Mouse (Mus musculus) forebrain, embryonic 10.5 days (tissue): ENCODE results near the gene Vmn1r78. TPM values are rescaled to one million over a fixed set of nuclear protein-coding genes. Genes with fewer than 3 reads are reported as not detected.
"Not testable (repeated sequence)": the region's sequence is repeated elsewhere in the genome, so short reads cannot be mapped to it uniquely, and the experiment has no call there.

Source experiments
- DNase-seq: peaks from one replicate; pipeline ENCODE4 v3.0.0-alpha.2; 2017; ENCODE audit warnings: low spot score; ENCODE audit errors: extremely low spot score
- H3K27ac ChIP-seq: fragments of 300-500 bp; sonication (generic); 2 replicates; pipeline ENCODE4 v1.5.1; 2016; ENCODE audit warnings: mild to moderate bottlenecking
- H3K27me3 ChIP-seq: fragments of 300-500 bp; sonication (generic); 2 replicates; pipeline ENCODE4 v1.6.1; 2016; ENCODE audit warnings: mild to moderate bottlenecking; ENCODE audit not compliant: poor library complexity, severe bottlenecking
- H3K36me3 ChIP-seq: fragments of 300-500 bp; sonication (generic); replicated peaks from 2 replicates; pipeline ENCODE4 v1.6.1; 2016; ENCODE audit warnings: mild to moderate bottlenecking, moderate library complexity
- H3K4me1 ChIP-seq: fragments of 300-500 bp; sonication (generic); 2 replicates; pipeline ENCODE4 v1.6.1; 2016
- H3K4me3 ChIP-seq: fragments of 300-500 bp; sonication (generic); 2 replicates; pipeline ENCODE4 v1.5.1; 2016; ENCODE audit warnings: mild to moderate bottlenecking, moderate library complexity
- H3K9me3 ChIP-seq: fragments of 300-500 bp; sonication (generic); 2 replicates; pipeline ENCODE4 v1.6.1; 2016; ENCODE audit warnings: mild to moderate bottlenecking, moderate library complexity
- WGBS: fragments of 180-500 bp; shearing (Covaris S2); methylation state at CpG from one replicate; pipeline ENCODE4 v1.1.7; 2016; 5-methylcytosine and 5-hydroxymethylcytosine counted together
- polyA plus RNA-seq: library from polyadenylated mRNA; unstranded; fragments of >200 nt; fragmentation: Nextera tagmentation; extraction: Ambion mirVana; gene quantifications from 2 replicates; pipeline ENCODE4 v1.2.1, GENCODE M21; 2016

The Vmn1r78 gene
- not detected in 2 replicates for polyA plus RNA-seq

GRCm38 (mm10) chr7:12149957-12150356, at the start of gene Vmn1r78:
Gene Vmn1r78 (plus strand): TSS chr7:12150257.
- H3K4me3 ChIP-seq, result no peak within 1 kb of the TSS
- no peaks in the 10 kb centered on the region for H3K36me3 ChIP-seq
- peaks cover 8% of the 10 kb centered on the region; the same call in 1 of the 2 replicates for H3K9me3 ChIP-seq
- no peaks in the 10 kb centered on the region for H3K27me3 ChIP-seq
- WGBS, result 61% methylated on average over 2 of the region's 2 CpGs
- no peak for DNase-seq
- no peaks in the 10 kb centered on the region for H3K4me1 ChIP-seq
- no peak within 1 kb of the TSS for H3K27ac ChIP-seq

GRCm38 (mm10) chr7:12156463-12156862, 6.4 kb downstream of the Vmn1r78 start:
- not testable (repeated sequence) for H3K27me3 ChIP-seq, H3K4me3 ChIP-seq, DNase-seq, H3K4me1 ChIP-seq, H3K36me3 ChIP-seq, H3K9me3 ChIP-seq, H3K27ac ChIP-seq
- WGBS, result 38% methylated on average over 1 of the region's 1 CpGs

GRCm38 (mm10) chr7:12170979-12171378, 20.9 kb downstream of the Vmn1r78 start, which contains the start of gene Vmn1r79:
Gene Vmn1r79 (plus strand): TSS chr7:12171279.
- H3K9me3 ChIP-seq, DNase-seq, H3K27ac ChIP-seq, H3K4me3 ChIP-seq, H3K27me3 ChIP-seq, H3K4me1 ChIP-seq, H3K36me3 ChIP-seq: not testable (repeated sequence)

- not testable (repeated sequence) for H3K27ac ChIP-seq, H3K4me3 ChIP-seq, H3K36me3 ChIP-seq, H3K27me3 ChIP-seq, H3K9me3 ChIP-seq, H3K4me1 ChIP-seq, DNase-seq
- 61% methylated on average over 2 of the region's 2 CpGs for WGBS
Measured at GRCm38 (mm10) chr7:12172926-12173325, 22.9 kb downstream of the Vmn1r78 start.

- no peaks in the 10 kb centered on the region for H3K4me1 ChIP-seq
- H3K27ac ChIP-seq, result no peak within 1 kb of the TSS
- no peaks in the 10 kb centered on the region for H3K36me3 ChIP-seq
- no peaks in the 10 kb centered on the region for H3K27me3 ChIP-seq
- peaks cover 7% of the 10 kb centered on the region for H3K9me3 ChIP-seq
- WGBS, result 97% methylated on average over 1 of the region's 1 CpGs
- no peak for DNase-seq
- H3K4me3 ChIP-seq, result no peak within 1 kb of the TSS
Measured at GRCm38 (mm10) chr7:12188986-12189385, 38.9 kb downstream of the Vmn1r78 start, which contains the start of gene Vmn1r80. Gene Vmn1r80 (plus strand): TSS chr7:12189286.

- WGBS, result 69% methylated on average over 2 of the region's 2 CpGs
- H3K9me3 ChIP-seq, result peaks cover 25% of the 10 kb centered on the region
- no peaks in the 10 kb centered on the region for H3K27me3 ChIP-seq
- H3K36me3 ChIP-seq, result no peaks in the 10 kb centered on the region
- no peaks in the 10 kb centered on the region for H3K4me1 ChIP-seq
- DNase-seq, result no peak
- no peak overlapping the region for H3K4me3 ChIP-seq
- no peak overlapping the region for H3K27ac ChIP-seq
Measured at GRCm38 (mm10) chr7:12204141-12204540, 54.1 kb downstream of the Vmn1r78 start.

Other genes starting within 250 kb of the Vmn1r78 start
- gene Vmn1r76, start 212.0 kb upstream of the Vmn1r78 start, polyA plus RNA-seq, result not detected in 2 replicates
- gene Vmn1r77, start 113.5 kb upstream of the Vmn1r78 start, polyA plus RNA-seq, result not detected in 2 replicates
- not detected in 2 replicates for gene Vmn1r79, start 21.0 kb downstream of the Vmn1r78 start, polyA plus RNA-seq
- not detected in 2 replicates for gene Vmn1r80, start 39.0 kb downstream of the Vmn1r78 start, polyA plus RNA-seq
- not detected in 2 replicates for gene Vmn1r81, start 118.0 kb downstream of the Vmn1r78 start, polyA plus RNA-seq
- gene Vmn1r82, start 150.2 kb downstream of the Vmn1r78 start, polyA plus RNA-seq, result not detected in 2 replicates
- gene Vmn1r83, start 179.2 kb downstream of the Vmn1r78 start, polyA plus RNA-seq, result not detected in 2 replicates
- gene Vmn1r84, start 219.0 kb downstream of the Vmn1r78 start, polyA plus RNA-seq, result not detected in 2 replicates